Mouse (Mus musculus) cerebellum, adult 11-12 months (tissue): ENCODE results near the gene Xrcc6.

ENCODE experiments used
- DNase-seq: peaks from one replicate; pipeline ENCODE4 v3.0.0; 2022

Xrcc6 gene

GRCm38 (mm10) chr15:82086131-82086530 lies 98.5 kb downstream of the Xrcc6 start:
- DNase-seq, result no peak

- no peak for DNase-seq
Measured at GRCm38 (mm10) chr15:82087266-82087665, 99.6 kb downstream of the Xrcc6 start.
